Mouse (Mus musculus) heart, embryonic 13.5 days (tissue): Measurements from ENCODE around the gene Snap47. TPM values are rescaled to one million over a fixed set of nuclear protein-coding genes. Genes with fewer than 3 reads are reported as not detected.

Source experiments
- ATAC-seq: fragments of 200-750 bp; cut with Nextera tagmentation; 2 replicates; pipeline ENCODE4 v1.8.0; 2017; ENCODE audit warnings: moderate TSS enrichment; ENCODE audit not compliant: insufficient number of reproducible peaks, low FRiP score, low TSS enrichment; ENCODE audit errors: extremely low read depth
- H3K27ac ChIP-seq: fragments of 300-500 bp; sonication (generic); replicated peaks from 2 replicates; pipeline ENCODE4 v1.5.1; 2015; ENCODE audit warnings: moderate library complexity, mild to moderate bottlenecking, inconsistent platforms
- H3K27me3 ChIP-seq: fragments of 300-500 bp; sonication (generic); replicated peaks from 2 replicates; pipeline ENCODE4 v1.6.1; 2015; ENCODE audit warnings: mild to moderate bottlenecking, inconsistent platforms
- H3K36me3 ChIP-seq: fragments of 300-500 bp; sonication (generic); 2 replicates; pipeline ENCODE4 v1.6.1; 2015; ENCODE audit warnings: mild to moderate bottlenecking, inconsistent platforms
- H3K4me1 ChIP-seq: fragments of 300-500 bp; sonication (generic); 2 replicates; pipeline ENCODE4 v1.6.1; 2015; ENCODE audit warnings: inconsistent platforms
- H3K4me2 ChIP-seq: fragments of 300-500 bp; sonication (generic); 2 replicates; pipeline ENCODE4 v1.6.1; 2015; ENCODE audit warnings: inconsistent platforms, mild to moderate bottlenecking, moderate library complexity
- H3K4me3 ChIP-seq: fragments of 300-500 bp; sonication (generic); 2 replicates; pipeline ENCODE4 v1.5.1; 2015; ENCODE audit warnings: moderate library complexity, mild to moderate bottlenecking, inconsistent platforms
- H3K9ac ChIP-seq: fragments of 300-500 bp; sonication (generic); 2 replicates; pipeline ENCODE4 v1.6.1; 2015; ENCODE audit warnings: inconsistent platforms, mild to moderate bottlenecking, moderate library complexity
- H3K9me3 ChIP-seq: fragments of 300-500 bp; sonication (generic); 2 replicates; pipeline ENCODE4 v1.6.1; 2016; ENCODE audit warnings: inconsistent platforms
- WGBS: fragments of 180-500 bp; shearing (Covaris S2); methylation state at CpG from one replicate; pipeline ENCODE4 v1.1.7; 2015; ENCODE audit warnings: mixed read lengths; 5-methylcytosine and 5-hydroxymethylcytosine counted together
- polyA plus RNA-seq: library from polyadenylated mRNA; unstranded; fragments of >200 nt; fragmentation: Nextera tagmentation; extraction: Ambion mirVana; gene quantifications from 2 replicates; pipeline ENCODE4 v1.2.1, GENCODE M21; 2015

Snap47 gene
- polyA plus RNA-seq, 1 experiment from 2014 or later = 94.3 TPM

DNA sequence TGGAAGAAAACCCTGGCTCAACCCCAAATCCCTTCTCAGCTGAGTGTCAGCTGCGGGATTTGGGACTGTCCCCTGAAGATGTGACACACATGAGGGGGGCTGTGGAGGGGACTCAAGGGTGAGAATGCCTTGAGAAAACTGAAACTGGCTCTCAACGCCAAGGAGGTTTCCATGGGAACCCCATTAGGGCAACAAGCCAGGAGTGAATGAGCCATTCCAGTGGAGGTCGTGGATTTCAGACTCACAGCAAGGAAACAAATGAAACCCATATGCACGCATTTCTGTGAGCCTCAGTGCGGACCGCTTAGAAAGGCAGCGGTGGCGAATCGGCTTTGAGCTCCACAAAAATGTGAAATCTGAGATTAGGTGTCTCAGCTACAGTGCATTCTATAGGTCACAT is 57.4 kb downstream of the Snap47 start:
- H3K27ac ChIP-seq = peak overlapping the region; percentile 29
- WGBS = 49% methylated on average over 9 of the region's 9 CpGs

DNA sequence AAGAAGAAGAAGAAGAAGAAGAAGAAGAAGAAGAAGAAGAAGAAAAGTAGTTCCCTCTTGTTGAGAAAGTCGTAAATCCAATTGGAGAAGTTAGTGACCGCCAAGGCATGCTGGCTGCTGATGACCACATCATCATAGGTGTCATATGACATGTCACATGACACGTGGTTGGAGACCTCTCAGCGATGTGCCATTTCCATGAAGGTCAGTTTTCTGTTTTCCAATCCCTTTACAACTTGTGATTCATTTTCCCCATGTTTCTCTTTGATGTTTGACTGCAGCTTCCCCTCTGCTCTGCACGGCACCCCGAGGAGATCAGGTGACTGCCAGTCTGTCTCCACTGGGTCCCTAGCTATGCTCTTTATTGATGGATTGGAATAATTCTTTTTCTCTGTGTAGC is 58.7 kb downstream of the Snap47 start:
- Histone ChIP-seq H3K4me1 (peaks cover 13% of the 10 kb centered on the region), H3K9me3 (no peaks in the 10 kb centered on the region), H3K4me2 (no peak overlapping the region), H3K4me3 (no peak overlapping the region), H3K36me3 (no peaks in the 10 kb centered on the region), H3K27ac (no peak overlapping the region), H3K27me3 (no peaks in the 10 kb centered on the region), H3K9ac (no peak overlapping the region)
- ATAC-seq = no peak
- 69% methylated on average over 6 of the region's 6 CpGs for WGBS

More for the DNA sequence above, 57.4 kb downstream of the Snap47 start:
- Histone ChIP-seq H3K4me1 (peaks cover 26% of the 10 kb centered on the region), H3K36me3 (no peaks in the 10 kb centered on the region), H3K27me3 (no peaks in the 10 kb centered on the region), H3K9ac (no peak overlapping the region), H3K4me3 (no peak overlapping the region), H3K9me3 (no peaks in the 10 kb centered on the region), H3K4me2 (no peak overlapping the region)
- ATAC-seq = no peak

DNA sequence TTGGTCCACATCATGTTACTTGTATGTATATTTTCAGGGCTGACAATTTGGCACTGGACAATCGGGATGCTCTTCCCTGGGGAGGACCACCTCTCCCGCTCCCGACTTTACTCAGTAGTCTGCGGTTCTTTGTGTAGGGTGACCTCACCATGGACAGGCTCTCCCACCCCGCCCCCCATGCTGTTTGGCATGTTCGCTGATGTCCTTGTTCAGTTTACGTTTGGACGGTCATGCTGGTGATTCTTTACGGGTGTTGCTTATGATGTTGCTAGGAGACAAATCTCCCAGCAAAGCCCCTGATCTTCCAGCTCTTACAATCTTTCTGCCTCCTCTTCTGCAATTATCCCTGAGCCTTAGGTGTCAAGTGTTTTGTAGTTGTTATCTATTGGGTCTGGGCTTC is 60.5 kb downstream of the Snap47 start:
- peaks cover 19% of the 10 kb centered on the region for H3K4me1 ChIP-seq
- no peak overlapping the region for H3K4me3 ChIP-seq
- 53% methylated on average over 9 of the region's 9 CpGs for WGBS
- ATAC-seq = no peak
- no peak overlapping the region for H3K4me2 ChIP-seq
- H3K27me3 ChIP-seq = no peaks in the 10 kb centered on the region
- H3K27ac ChIP-seq = no peak overlapping the region
- no peaks in the 10 kb centered on the region for H3K36me3 ChIP-seq
- H3K9me3 ChIP-seq = no peaks in the 10 kb centered on the region
- H3K9ac ChIP-seq = no peak overlapping the region

DNA sequence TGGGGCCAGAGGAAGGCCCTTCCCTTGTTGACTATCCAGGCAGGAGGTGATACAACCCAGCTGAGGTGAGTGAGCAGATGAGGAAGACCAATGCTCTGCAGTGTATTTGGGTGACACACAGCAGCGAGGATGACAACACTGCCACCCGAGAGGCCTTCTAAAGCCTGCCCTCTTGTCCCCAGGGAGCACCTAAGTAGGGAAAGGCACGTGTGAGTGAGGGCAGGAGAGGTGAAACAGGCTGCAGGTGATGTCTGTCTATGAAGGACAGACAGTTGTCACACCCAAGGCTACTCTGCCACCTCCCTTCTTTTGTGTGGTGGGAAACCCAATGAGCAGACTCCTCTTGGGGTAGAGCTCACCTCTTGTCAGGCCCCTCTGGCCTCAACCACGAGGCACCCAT is 61.4 kb downstream of the Snap47 start:
- peaks cover 27% of the 10 kb centered on the region for H3K4me1 ChIP-seq
- no peak overlapping the region for H3K27ac ChIP-seq
- no peak overlapping the region for H3K4me3 ChIP-seq
- no peak overlapping the region for H3K4me2 ChIP-seq
- ATAC-seq = no peak
- no peaks in the 10 kb centered on the region for H3K9me3 ChIP-seq
- H3K36me3 ChIP-seq = no peaks in the 10 kb centered on the region
- 52% methylated on average over 4 of the region's 4 CpGs for WGBS
- no peak overlapping the region for H3K9ac ChIP-seq
- no peaks in the 10 kb centered on the region for H3K27me3 ChIP-seq

DNA sequence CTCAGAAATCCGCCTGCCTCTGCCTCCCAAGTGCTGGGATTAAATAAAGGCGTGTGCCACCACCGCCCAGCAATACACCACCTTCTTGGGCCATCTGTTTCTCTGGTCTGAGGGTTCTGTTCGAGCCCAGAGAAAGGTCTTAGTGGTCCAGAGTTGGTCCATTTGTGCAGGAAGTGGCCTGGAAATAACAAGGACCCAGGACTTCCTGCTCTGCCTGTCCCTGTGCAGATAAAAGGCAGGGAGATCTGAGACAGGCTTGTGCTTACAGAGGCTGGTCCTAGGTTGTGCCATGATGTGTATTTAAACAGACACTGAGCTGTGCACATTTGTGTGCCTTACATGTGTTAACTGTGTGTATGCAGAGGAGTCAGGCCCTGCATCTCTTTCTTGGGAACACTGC is 62.2 kb downstream of the Snap47 start:
- no peak overlapping the region for H3K9ac ChIP-seq
- no peak for ATAC-seq
- H3K4me1 ChIP-seq = peaks cover 35% of the 10 kb centered on the region
- H3K4me2 ChIP-seq = no peak overlapping the region
- H3K36me3 ChIP-seq = no peaks in the 10 kb centered on the region
- H3K4me3 ChIP-seq = no peak overlapping the region
- no peaks in the 10 kb centered on the region for H3K27me3 ChIP-seq
- no peak overlapping the region for H3K27ac ChIP-seq
- WGBS = 79% methylated on average over 4 of the region's 4 CpGs
- H3K9me3 ChIP-seq = no peaks in the 10 kb centered on the region

DNA sequence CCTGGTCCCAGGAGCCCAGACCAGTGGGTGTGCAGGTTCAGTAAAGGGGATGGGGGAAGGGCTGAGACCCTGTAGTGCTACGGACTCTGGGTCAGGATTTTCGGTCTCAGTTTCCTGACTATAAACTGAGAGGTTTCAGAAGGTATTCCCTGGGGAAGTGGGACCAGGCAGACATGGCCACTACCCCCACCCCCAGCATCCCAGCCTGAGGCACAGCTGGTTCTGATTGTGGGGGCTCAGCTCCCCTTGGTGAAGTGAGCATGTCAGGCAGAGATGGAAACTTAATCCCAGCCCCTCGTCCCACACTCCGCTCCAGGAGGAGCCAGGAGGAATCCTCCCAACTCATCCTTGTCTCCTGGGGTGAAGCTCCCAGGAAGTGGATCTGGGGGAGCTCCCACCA is 63.5 kb downstream of the Snap47 start:
- Histone ChIP-seq H3K9ac (0 out of 2 replicates have a peak overlapping the region, but pooled peaks have one; percentile 24), H3K4me3 (no peak overlapping the region), H3K27ac (no peak overlapping the region), H3K27me3 (no peaks in the 10 kb centered on the region), H3K9me3 (no peaks in the 10 kb centered on the region), H3K4me2 (no peak overlapping the region), H3K4me1 (peaks cover 35% of the 10 kb centered on the region), H3K36me3 (no peaks in the 10 kb centered on the region)
- 59% methylated on average over 4 of the region's 4 CpGs for WGBS
- ATAC-seq = no peak

DNA sequence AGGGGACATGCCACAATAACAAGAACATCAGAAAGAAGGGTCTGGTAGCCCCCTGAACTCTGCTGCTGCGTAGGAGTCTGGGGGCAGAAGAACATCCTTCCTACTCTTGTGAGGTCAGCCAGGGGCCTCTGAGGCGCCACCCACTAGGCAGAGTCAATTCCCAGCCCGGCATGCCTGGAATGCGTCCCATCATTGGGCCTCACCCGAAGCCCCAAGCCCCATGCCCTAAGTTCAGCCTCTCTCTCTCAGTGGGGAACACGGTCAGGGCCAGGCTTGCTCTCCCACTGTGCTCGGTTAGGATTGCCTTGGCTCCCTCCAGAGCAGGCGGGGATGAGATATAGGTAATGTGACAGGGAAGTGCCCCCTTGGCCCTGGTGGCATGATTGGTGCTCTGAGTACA is 65.9 kb downstream of the Snap47 start:
- Histone ChIP-seq H3K4me2 (peak overlapping the region; percentile 35; the same call in 1 of the 2 replicates), H3K27ac (peak overlapping the region; percentile 78), H3K27me3 (no peaks in the 10 kb centered on the region), H3K9ac (no peak overlapping the region; the same call in 1 of the 2 replicates), H3K4me1 (peaks cover 35% of the 10 kb centered on the region), H3K36me3 (no peaks in the 10 kb centered on the region), H3K9me3 (no peaks in the 10 kb centered on the region), H3K4me3 (no peak overlapping the region)
- 9% methylated on average over 8 of the region's 8 CpGs for WGBS
- no peak for ATAC-seq

DNA sequence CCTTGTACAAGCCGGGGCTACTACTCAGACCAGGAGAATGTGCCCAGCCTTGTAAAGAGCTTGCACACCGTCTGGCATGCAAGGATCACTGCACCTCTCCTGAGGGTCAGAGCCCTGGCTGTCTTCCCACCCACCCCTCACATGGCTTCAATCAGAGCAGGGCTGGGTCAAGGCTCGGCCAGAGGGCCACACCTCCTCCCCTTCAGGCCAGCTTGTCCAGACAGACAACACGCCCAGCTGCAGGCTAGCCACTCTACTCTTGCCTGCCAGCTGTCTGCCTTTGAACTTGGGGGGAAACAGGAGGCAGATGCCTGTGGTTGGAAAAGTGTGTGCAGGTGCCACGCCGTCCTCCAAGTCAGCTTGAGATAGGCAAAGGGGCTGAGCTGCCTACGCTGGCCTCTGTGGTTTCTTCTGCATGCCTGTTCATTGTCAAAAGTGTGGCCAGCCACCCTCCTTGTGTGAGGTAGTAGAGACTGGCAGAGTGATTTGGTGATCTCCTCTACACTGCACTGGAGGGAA is 66.5 kb downstream of the Snap47 start:
- H3K4me3 ChIP-seq = no peak overlapping the region
- no peaks in the 10 kb centered on the region for H3K27me3 ChIP-seq
- H3K27ac ChIP-seq = peak overlapping the region; percentile 78
- peak overlapping the region; percentile 35; the same call in 1 of the 2 replicates for H3K4me2 ChIP-seq
- no peaks in the 10 kb centered on the region for H3K36me3 ChIP-seq
- no peaks in the 10 kb centered on the region for H3K9me3 ChIP-seq
- WGBS = 15% methylated on average over 7 of the region's 7 CpGs
- 0 out of 2 replicates have a peak overlapping the region, but pooled peaks have one; percentile 21 for H3K9ac ChIP-seq
- H3K4me1 ChIP-seq = peaks cover 31% of the 10 kb centered on the region
- ATAC-seq = no peak

DNA sequence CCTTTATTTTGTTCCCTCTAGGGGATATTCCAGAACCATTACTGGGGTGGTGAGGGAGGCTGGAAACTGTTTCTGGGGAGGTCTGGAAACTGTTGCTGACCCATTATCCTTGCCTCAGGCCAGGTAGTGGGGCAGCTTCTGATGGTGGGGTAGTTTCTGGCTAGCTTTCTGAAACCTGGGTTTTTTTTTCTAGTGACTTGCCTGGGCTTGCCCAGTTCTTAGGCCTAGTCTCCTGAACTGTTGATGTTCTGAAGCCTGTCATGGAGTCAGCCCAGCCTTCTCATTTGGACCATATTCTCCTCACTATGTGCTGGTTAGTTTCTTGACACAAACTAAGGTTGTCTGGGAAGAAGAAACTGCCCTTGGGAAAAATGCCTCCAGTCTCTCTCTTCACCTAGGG is 71.4 kb downstream of the Snap47 start:
- no peak overlapping the region for H3K4me2 ChIP-seq
- no peaks in the 10 kb centered on the region for H3K27me3 ChIP-seq
- H3K4me3 ChIP-seq = no peak overlapping the region
- H3K4me1 ChIP-seq = peaks cover 11% of the 10 kb centered on the region
- H3K36me3 ChIP-seq = no peaks in the 10 kb centered on the region
- no peaks in the 10 kb centered on the region for H3K9me3 ChIP-seq
- no peak for ATAC-seq
- no peak overlapping the region for H3K27ac ChIP-seq
- H3K9ac ChIP-seq = no peak overlapping the region

DNA sequence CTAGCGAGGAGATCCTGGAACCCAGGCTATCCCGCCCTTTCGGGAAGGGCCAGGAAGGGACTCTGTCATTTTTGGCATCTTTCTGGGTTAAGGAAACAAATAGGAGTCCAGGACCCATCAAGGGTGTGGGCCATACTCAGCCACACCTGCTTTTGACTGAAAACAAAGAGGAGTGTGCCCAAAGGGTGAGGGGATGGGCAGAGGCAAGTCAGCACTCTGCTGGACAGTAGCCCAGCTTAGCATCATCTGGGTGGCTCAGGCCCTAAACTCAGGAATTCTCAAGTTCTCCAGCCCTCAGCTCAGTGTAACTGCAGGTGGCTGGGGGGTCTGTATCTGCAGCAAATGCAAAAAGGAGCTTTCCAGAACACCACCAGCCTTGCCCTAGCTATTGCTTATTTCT is 73.0 kb downstream of the Snap47 start:
- H3K27me3 ChIP-seq = no peaks in the 10 kb centered on the region
- no peaks in the 10 kb centered on the region for H3K9me3 ChIP-seq
- no peak overlapping the region for H3K4me3 ChIP-seq
- H3K36me3 ChIP-seq = no peaks in the 10 kb centered on the region
- no peak overlapping the region for H3K9ac ChIP-seq
- no peak for ATAC-seq
- H3K4me1 ChIP-seq = no peaks in the 10 kb centered on the region
- WGBS = 70% methylated on average over 3 of the region's 3 CpGs
- no peak overlapping the region for H3K27ac ChIP-seq
- no peak overlapping the region for H3K4me2 ChIP-seq

DNA sequence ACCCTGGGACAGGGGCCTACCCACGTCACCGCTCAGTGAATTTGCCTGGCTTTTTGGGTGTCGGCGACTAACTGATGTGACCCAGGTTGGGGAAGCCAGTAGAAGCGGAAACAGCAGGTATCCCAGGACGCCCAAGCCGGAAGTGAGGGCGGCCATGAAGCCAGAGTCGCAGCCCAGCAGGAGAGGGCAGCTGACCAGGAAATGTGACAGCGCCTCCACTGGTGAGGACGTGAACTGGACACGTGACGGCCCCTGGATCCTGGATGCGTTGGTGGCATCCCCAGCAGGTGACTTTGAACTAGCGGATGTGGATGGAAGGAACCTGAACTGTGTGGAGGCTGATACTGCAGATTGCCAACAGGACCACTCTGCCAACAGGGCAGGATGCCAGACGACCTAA is 75.5 kb downstream of the Snap47 start, which contains the start of gene Prss38:
Prss38 (minus strand) TSS at position 183 of the 400 bp plus-strand sequence.
- H3K36me3 ChIP-seq = no peaks in the 10 kb centered on the region
- no peak within 1 kb of the TSS for H3K9ac ChIP-seq
- H3K4me3 ChIP-seq = no peak within 1 kb of the TSS
- no peaks in the 10 kb centered on the region for H3K9me3 ChIP-seq
- no peak within 1 kb of the TSS for H3K27ac ChIP-seq
- no peak within 1 kb of the TSS for H3K4me2 ChIP-seq
- H3K27me3 ChIP-seq = peaks cover 6% of the 10 kb centered on the region; the same call in 1 of the 2 replicates
- ATAC-seq = no peak
- H3K4me1 ChIP-seq = no peaks in the 10 kb centered on the region
- WGBS = 64% methylated on average over 16 of the region's 16 CpGs

DNA sequence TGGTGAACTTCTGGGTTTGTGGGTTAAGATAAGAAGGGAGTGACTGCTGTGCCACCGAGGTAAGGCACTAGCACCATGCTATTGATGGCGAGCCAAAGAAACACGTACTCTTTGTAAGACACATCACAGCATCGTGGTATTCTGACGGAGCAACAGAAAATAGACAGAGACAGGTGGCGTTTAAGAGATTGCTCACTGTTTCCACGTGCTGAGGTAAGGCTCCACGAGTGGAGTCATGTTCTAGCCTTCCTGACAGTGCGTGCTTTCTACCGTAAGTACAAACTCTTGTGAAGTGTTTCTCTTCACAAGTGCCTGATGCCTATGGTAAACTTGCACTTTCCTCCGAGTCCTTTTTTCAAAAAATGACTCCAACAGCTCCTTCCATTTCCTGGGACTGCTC is 81.1 kb downstream of the Snap47 start:
- no peak for ATAC-seq
- H3K4me3 ChIP-seq = no peak overlapping the region
- H3K27ac ChIP-seq = no peak overlapping the region
- H3K9me3 ChIP-seq = no peaks in the 10 kb centered on the region
- H3K9ac ChIP-seq = no peak overlapping the region
- H3K36me3 ChIP-seq = no peaks in the 10 kb centered on the region
- no peak overlapping the region for H3K4me2 ChIP-seq
- H3K27me3 ChIP-seq = peaks cover 6% of the 10 kb centered on the region; the same call in 1 of the 2 replicates
- peaks cover 6% of the 10 kb centered on the region; the same call in 1 of the 2 replicates for H3K4me1 ChIP-seq
- 67% methylated on average over 11 of the region's 11 CpGs for WGBS
